Mouse (Mus musculus) liver, postnatal 0 days (tissue): ENCODE data around the gene Mettl15. TPM values are rescaled to one million over a fixed set of nuclear protein-coding genes. Genes with fewer than 3 reads are reported as not detected.

Experiments used
- ATAC-seq: fragments of 200-750 bp; cut with Nextera tagmentation; 2 replicates; pipeline ENCODE4 v1.8.0; 2017; ENCODE audit warnings: mild to moderate bottlenecking, moderate library complexity
- DNase-seq: peaks from one replicate; pipeline ENCODE4 v3.0.0-alpha.2; 2016
- H3K27ac ChIP-seq: fragments of 300-500 bp; sonication (generic); 2 replicates; pipeline ENCODE4 v1.5.1; 2014; ENCODE audit warnings: antibody characterized with exemption, moderate library complexity, mild to moderate bottlenecking, low read depth
- H3K27me3 ChIP-seq: fragments of 300-500 bp; sonication (generic); 2 replicates; pipeline ENCODE4 v1.6.1; 2014; ENCODE audit warnings: low read length, control low read depth, mixed read lengths; ENCODE audit not compliant: insufficient read depth
- H3K36me3 ChIP-seq: fragments of 300-500 bp; sonication (generic); replicated peaks from 2 replicates; pipeline ENCODE4 v1.6.1; 2014; ENCODE audit warnings: mild to moderate bottlenecking, control low read depth, low read length, moderate library complexity, mixed read lengths; ENCODE audit not compliant: insufficient read depth
- H3K4me1 ChIP-seq: fragments of 300-500 bp; sonication (generic); 2 replicates; pipeline ENCODE4 v1.6.1; 2014; ENCODE audit warnings: antibody characterized with exemption, mild to moderate bottlenecking, control low read depth; ENCODE audit not compliant: insufficient read depth
- H3K4me2 ChIP-seq: fragments of 300-500 bp; sonication (generic); 2 replicates; pipeline ENCODE4 v1.6.1; 2014; ENCODE audit warnings: low read depth, mild to moderate bottlenecking, low read length, moderate library complexity, mixed read lengths
- H3K4me3 ChIP-seq: fragments of 300-500 bp; sonication (generic); 2 replicates; pipeline ENCODE4 v1.5.1; 2014; ENCODE audit warnings: low read depth, low read length
- H3K9ac ChIP-seq: fragments of 300-500 bp; sonication (generic); replicated peaks from 2 replicates; pipeline ENCODE4 v1.6.1; 2014; ENCODE audit warnings: mild to moderate bottlenecking, moderate library complexity
- H3K9me3 ChIP-seq: fragments of 300-500 bp; sonication (generic); 2 replicates; pipeline ENCODE4 v1.6.1; 2016; ENCODE audit warnings: mild to moderate bottlenecking, control low read depth, low read length, mixed read lengths
- CTCF ChIP-seq: sonication (generic); IDR thresholded peaks from 2 replicates; pipeline ENCODE4 v1.5.1; 2016; ENCODE audit warnings: antibody characterized with exemption, low read depth
- EP300 ChIP-seq: IDR thresholded peaks from 2 replicates; pipeline ENCODE4 v1.6.1; 2016; ENCODE audit warnings: antibody characterized with exemption, low read depth, mild to moderate bottlenecking
- WGBS: fragments of 180-500 bp; shearing (Covaris S2); extraction: QIAGEN DNeasy Blood & Tissue Kit; methylation state at CpG from one replicate; pipeline ENCODE4 v1.1.7; 2014; ENCODE audit not compliant: insufficient replicate concordance; 5-methylcytosine and 5-hydroxymethylcytosine counted together
- polyA plus RNA-seq: library from polyadenylated mRNA; unstranded; fragments of >200 nt; fragmentation: Nextera tagmentation; extraction: Ambion mirVana; gene quantifications from 2 replicates; pipeline ENCODE4 v1.2.1, GENCODE M21; 2015

Mettl15 gene
- polyA plus RNA-seq, 1 experiment from 2014 or later: 4.1 TPM

- no peaks in the 10 kb centered on the region for H3K9me3 ChIP-seq
- H3K27me3 ChIP-seq: no peaks in the 10 kb centered on the region
- no peak overlapping the region for H3K27ac ChIP-seq
- peaks cover 5% of the 10 kb centered on the region for H3K4me1 ChIP-seq
- no peak overlapping the region for H3K4me2 ChIP-seq
- DNase-seq (no peak), ATAC-seq (no peak)
- no peak overlapping the region for H3K4me3 ChIP-seq
- WGBS: 85% methylated on average over 6 of the region's 6 CpGs
- TF ChIP-seq CTCF: no peak
- no peak for TF ChIP-seq EP300
- H3K36me3 ChIP-seq: peaks cover 37% of the 10 kb centered on the region
- no peak overlapping the region for H3K9ac ChIP-seq
Observed at GRCm38 (mm10) chr2:109289327-109289726, 8.8 kb upstream of the Mettl15 start.

GRCm38 (mm10) chr2:109284121-109284520 is 3.6 kb upstream of the Mettl15 start:
- H3K9ac ChIP-seq: no peak overlapping the region

GRCm38 (mm10) chr2:109281341-109281690 is 768 bp upstream of the Mettl15 start:
- WGBS: 6% methylated on average over 1 of the region's 1 CpGs
- no peak for DNase-seq
- no peak for ATAC-seq
- Histone ChIP-seq H3K27ac (peak overlapping the region; percentile 84), H3K4me2 (peak overlapping the region; percentile 76), H3K9ac (peak overlapping the region; percentile 83), H3K4me3 (peak overlapping the region; percentile 73), H3K9me3 (no peaks in the 10 kb centered on the region), H3K36me3 (no peaks in the 10 kb centered on the region), H3K27me3 (no peaks in the 10 kb centered on the region), H3K4me1 (peaks cover 10% of the 10 kb centered on the region)
- TF ChIP-seq EP300 (no peak), CTCF (no peak)

More at GRCm38 (mm10) chr2:109284121-109284520, 3.6 kb upstream of the Mettl15 start:
- Histone ChIP-seq H3K9me3 (no peaks in the 10 kb centered on the region), H3K27ac (peak overlapping the region; percentile 35; the same call in 1 of the 2 replicates), H3K27me3 (no peaks in the 10 kb centered on the region), H3K4me1 (peaks cover 10% of the 10 kb centered on the region), H3K4me3 (peak overlapping the region; percentile 24), H3K4me2 (peak overlapping the region; percentile 47), H3K36me3 (peaks cover 5% of the 10 kb centered on the region)
- 66% methylated on average over 3 of the region's 3 CpGs for WGBS
- DNase-seq: peak; percentile 54
- ATAC-seq: 0 out of 2 replicates have a peak, but pooled peaks have one; percentile 12
- TF ChIP-seq CTCF: no peak
- TF ChIP-seq EP300: peak; percentile 70; the same call in 1 of the 2 replicates

- no peak for TF ChIP-seq CTCF
- TF ChIP-seq EP300: no peak
- Histone ChIP-seq H3K4me2 (peak overlapping the region; percentile 76), H3K9me3 (no peaks in the 10 kb centered on the region), H3K4me1 (peaks cover 7% of the 10 kb centered on the region), H3K27me3 (no peaks in the 10 kb centered on the region), H3K36me3 (no peaks in the 10 kb centered on the region), H3K4me3 (peak overlapping the region; percentile 73), H3K9ac (peak overlapping the region; percentile 52; the same call in 1 of the 2 replicates), H3K27ac (0 out of 2 replicates have a peak overlapping the region, but pooled peaks have one; percentile 26)
- 5% methylated on average over 4 of the region's 4 CpGs for WGBS
- DNase-seq (no peak), ATAC-seq (no peak)
Observed at GRCm38 (mm10) chr2:109280272-109280599, 312 bp downstream of the Mettl15 start.

GRCm38 (mm10) chr2:109278036-109278435 is 2.5 kb downstream of the Mettl15 start:
- no peaks in the 10 kb centered on the region for H3K27me3 ChIP-seq
- peak overlapping the region; percentile 77 for H3K4me3 ChIP-seq
- H3K4me2 ChIP-seq: peak overlapping the region; percentile 81
- peaks cover 5% of the 10 kb centered on the region for H3K4me1 ChIP-seq
- H3K27ac ChIP-seq: peak overlapping the region; percentile 64
- WGBS: 1% methylated on average over 16 of the region's 16 CpGs
- H3K9ac ChIP-seq: peak overlapping the region; percentile 77
- no peak for ATAC-seq
- no peaks in the 10 kb centered on the region; the same call in 1 of the 2 replicates for H3K36me3 ChIP-seq
- no peaks in the 10 kb centered on the region for H3K9me3 ChIP-seq
- peak; percentile 65 for DNase-seq
- TF ChIP-seq CTCF (no peak), EP300 (no peak; the same call in 1 of the 2 replicates)

GRCm38 (mm10) chr2:109277593-109277992 is 3.0 kb downstream of the Mettl15 start:
- H3K4me1 ChIP-seq: peaks cover 5% of the 10 kb centered on the region
- no peaks in the 10 kb centered on the region for H3K27me3 ChIP-seq
- no peak for TF ChIP-seq EP300
- peak overlapping the region; percentile 77 for H3K4me3 ChIP-seq
- H3K9me3 ChIP-seq: no peaks in the 10 kb centered on the region
- peak overlapping the region; percentile 81 for H3K4me2 ChIP-seq
- WGBS: 6% methylated on average over 7 of the region's 7 CpGs
- ATAC-seq: no peak
- peak overlapping the region; percentile 64 for H3K27ac ChIP-seq
- peak overlapping the region; percentile 77 for H3K9ac ChIP-seq
- no peaks in the 10 kb centered on the region; the same call in 1 of the 2 replicates for H3K36me3 ChIP-seq
- DNase-seq: no peak
